Mouse (Mus musculus): ENCODE measurements at regions not wholly inside any gene's neighbourhood (a gene's known extent, or its start where the extent isn't known, plus 50 kb on each side); places are given as distances from the start of the nearest gene placed in this dataset.
"Not testable (repeated sequence)": the region's sequence is repeated elsewhere in the genome, so short reads cannot be mapped to it uniquely, and the experiment has no call there.

DNA sequence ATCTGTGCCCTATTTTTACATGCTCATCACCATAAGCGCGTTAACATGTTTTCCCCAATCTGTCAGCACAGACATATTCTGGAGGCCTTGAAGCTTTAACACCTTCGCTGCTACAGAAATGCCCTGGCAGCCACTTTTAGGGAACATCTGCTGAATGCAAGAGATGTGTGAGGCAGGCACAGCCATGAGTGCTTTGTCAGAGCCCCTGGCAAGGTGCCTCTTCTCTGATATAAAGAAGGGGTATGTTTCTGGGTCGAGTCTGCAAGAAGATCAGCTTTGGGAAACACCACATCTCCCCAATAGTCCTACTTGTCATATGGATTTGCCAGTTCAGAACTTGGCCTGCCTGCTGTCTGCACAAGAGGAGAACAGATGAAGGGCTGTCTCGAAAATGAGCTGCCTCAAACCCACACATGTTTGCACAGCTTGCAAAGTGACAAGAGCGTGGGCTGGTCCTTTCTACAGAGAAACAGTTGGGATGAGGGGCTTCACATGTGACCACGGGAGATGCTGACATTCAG, 1263.3 kb upstream of the Klhl29 start:
- intact Hi-C loops (cut with DNase I), result loop anchor here (2.0 to 10.0 kb wide), 4 partner anchors 57 to 1484 kb away; no protein-coding TSS in a partner anchor

DNA sequence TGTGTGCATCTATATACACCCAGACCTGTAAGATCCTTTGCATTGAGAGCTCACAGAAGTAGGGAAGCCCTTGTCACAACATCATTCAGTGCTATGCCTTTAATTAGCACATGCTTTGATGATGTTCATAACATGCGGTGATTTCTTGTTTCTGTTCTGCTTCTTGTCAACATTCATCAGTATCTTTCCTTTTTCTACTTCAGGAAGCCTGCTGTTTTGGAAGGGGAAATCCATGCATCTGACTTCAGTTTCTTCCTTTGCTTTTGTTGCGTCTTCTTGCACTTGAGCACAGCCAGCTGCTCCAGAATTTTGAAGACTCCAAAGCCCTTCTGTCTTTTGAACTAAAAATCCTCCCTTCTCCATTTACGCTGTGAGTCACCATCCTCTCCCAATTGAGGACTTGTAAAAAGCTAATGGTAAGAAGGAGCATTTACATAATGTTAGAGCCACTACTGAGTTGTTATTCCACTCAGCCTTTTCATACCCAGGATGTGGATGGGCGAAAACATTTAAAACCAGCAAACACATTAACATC, 1262.4 kb upstream of the Klhl29 start:
- intact Hi-C loops (cut with DNase I), result loop anchor here (2.0 to 10.0 kb wide), 4 partner anchors 56 to 1483 kb away; no protein-coding TSS in a partner anchor
- peak; percentile 12 to 53 for DNase-seq (ENCODE audit: low spot score in 2 of 2)

More for the DNA sequence above, 1263.3 kb upstream of the Klhl29 start:
- peak; percentile 80 to 89 for DNase-seq (ENCODE audit: low spot score in 2 of 2)

DNA sequence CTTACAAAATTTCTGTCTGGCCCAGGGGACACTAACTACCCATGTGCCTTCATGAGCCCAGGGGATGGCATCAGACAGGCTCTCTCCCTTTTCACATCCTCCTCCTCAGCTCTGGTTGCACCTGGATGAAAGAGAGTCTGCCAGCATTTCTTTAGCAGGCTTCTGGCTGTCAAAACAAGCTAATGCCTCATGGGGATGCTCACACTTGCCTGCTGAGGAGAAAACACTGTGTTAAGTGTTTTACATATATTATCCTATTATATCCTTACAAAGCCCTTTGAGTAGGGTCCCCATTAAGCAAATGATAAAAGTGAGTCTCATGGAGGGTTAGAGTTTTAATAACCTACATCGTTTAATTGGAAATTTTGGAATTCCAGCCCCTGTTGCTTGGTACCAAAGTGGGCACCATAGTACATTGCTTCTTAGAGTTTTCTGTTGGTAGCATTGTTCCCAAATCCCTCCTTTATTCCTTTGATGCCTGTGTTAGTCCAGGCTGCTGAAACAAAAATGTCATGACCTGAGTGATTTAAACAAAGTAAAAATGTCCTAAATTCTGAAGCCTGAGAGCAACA, 1247.2 kb upstream of the Klhl29 start:
- intact Hi-C loops (cut with DNase I), result no loop called here
- no peak for DNase-seq (ENCODE audit: low spot score in 2 of 2)

DNA sequence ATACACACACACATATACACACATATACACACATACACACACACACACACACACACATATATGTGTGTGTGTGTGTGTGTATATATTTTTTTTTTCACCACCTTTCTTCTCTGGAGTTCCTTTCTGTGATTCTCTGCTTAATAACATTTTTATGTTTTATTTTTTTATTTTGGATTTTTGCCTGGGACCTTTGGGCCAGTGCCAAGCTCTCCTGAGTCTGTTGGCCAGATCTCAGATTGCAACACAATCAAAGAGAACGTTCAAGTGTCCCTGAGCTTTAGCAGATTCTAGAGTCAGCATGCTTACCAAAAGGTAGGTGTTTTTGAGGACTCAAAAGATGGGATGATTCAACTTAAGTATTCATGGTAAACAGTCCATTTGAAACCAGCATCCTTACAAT, 1225.6 kb upstream of the Klhl29 start:
- intact Hi-C loops (cut with DNase I), result no loop called here

DNA sequence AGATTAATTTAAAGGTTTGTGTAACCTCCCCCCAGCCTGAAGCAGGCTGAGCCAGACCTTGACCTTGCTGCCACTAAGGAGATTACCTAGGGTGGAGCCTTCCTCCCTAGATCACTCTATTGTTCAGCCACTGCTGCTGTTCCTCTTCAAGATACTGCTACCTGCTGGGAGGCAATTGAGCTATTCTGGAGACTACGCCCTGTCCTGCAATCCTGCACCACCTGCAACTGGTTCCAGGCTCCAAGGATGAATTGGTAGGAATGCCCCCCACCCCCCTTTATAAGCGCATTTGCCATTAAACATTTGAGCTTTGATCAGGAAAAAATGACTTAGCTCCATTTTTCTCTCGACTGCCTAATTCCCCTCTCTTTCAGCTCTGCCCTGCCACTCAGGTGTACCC, 1220.0 kb upstream of the Klhl29 start:
- intact Hi-C loops (cut with DNase I); DNase-seq (ENCODE audit: low spot score in 2 of 2): not testable (repeated sequence)

More for the DNA sequence above, 1225.6 kb upstream of the Klhl29 start:
- no peak for DNase-seq (ENCODE audit: low spot score in 2 of 2)

DNA sequence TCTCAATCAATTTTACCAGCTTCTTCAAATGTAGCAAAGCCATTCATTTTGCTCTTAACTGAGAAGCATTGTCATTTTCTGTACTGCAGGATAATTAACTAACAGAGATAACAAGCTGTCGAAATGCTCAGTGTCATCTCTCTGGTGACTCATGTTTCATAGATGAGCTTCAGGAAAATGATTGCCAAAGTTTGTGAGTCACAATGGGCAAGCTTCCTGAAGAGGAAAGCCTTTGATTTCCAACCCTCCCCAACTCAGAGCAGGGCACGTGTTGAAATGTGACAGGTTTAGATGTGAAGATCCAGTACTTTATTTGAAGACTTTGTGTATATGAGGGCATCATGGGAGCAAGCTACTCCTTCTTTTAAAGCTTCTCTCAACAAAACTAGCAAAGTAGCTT, 1214.7 kb upstream of the Klhl29 start:
- intact Hi-C loops (cut with DNase I), result no loop called here
- DNase-seq (ENCODE audit: low spot score in 2 of 2), result peak in 1 of 2 experiments; percentile 5

DNA sequence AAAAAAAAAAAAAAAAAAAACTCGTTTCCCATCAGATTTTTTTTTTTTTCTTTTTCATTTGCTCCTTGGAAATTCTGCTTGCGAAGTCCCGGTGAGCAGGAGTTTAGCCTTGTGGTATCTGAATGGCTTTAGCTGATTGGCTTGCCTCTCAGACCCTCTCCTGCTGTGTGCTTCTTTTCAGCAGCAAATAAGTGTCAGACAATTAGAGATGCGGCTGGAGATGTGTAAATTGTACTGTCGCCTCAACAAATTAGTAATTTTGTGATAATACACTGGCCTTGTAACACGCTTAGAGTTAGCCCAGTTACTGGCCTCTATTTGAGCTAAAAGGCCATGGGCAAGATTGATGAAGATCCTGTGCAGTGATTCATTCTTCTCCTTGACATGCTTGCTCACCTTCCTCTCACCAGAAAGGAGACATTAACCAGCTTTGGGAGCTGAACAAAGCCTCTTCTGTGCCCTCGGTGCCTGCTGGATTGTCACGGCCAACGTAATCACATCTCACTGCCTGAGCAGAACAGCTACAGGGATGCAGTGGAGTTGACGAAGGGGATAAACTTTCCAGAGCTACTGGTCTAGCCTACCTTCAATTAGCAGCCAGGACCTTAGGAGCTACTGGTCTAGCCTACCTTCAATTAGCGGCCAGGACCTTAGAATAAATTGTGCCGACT, 1212.7 kb upstream of the Klhl29 start:
- no peak for DNase-seq (ENCODE audit: low spot score in 2 of 2)
- intact Hi-C loops (cut with DNase I), result no loop called here

DNA sequence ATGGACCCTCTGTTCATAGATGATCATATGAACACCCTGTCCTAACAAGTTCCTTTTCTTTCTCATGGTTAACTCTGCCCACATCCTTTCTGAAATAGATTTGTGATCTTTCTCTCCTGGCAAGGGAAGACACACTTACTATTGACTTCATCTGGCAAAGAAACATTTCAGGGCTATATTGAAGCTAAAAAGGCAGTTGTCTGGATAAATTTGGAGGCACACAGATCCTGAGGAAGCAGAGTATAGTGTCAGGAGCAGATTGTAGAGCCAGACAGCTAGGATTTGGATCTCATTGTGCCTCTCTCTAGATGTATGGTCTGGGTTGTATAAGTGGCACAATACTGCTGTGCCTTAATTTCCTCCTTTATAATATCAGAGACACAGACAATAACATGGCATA, 1204.7 kb upstream of the Klhl29 start:
- intact Hi-C loops (cut with DNase I), result loop anchor here (5.0 kb wide), 1 partner anchor 57 kb away; no protein-coding TSS in a partner anchor
- peak; percentile 15 to 65 for DNase-seq (ENCODE audit: low spot score in 2 of 2)

DNA sequence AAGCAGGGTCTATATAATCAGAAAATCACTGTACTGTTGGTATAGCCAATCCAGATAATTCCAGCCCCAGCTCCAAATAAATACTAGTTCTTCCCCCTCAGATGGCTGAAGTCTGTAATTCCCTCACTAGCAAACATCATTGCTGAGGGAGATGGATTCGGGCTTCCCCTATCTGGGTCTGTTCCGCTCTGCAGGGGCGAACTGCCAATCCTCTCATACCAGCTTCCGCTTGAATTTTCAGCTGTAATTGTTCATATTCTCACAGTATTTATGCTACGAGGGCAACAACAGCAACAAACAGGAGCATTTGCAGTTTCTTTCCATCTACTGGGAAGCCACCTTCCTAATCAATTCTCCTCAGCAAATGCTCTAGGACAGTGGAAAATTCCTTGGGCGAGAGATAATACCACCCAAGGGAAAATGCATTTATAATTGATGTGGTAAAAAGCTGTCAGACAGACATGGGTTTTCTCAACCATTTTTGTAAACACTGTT, 1201.4 kb upstream of the Klhl29 start:
- intact Hi-C loops (cut with DNase I), result no loop called here
- peak in 1 of 2 experiments; percentile 19 for DNase-seq (ENCODE audit: low spot score in 2 of 2)
